Mouse (Mus musculus) colon, adult 2 months (tissue): ENCODE results near the gene Dctd. TPM values are rescaled to one million over a fixed set of nuclear protein-coding genes. Genes with fewer than 3 reads are reported as not detected.

ENCODE experiments used
- polyA plus RNA-seq: library from polyadenylated mRNA; depleted of rRNA; stranded (reverse); fragments of >200 nt; gene quantifications from 2 replicates; pipeline ENCODE4 v1.2.3, GENCODE M21; 2012; rRNA removed

Gene Dctd
- 3.0 and 3.2 TPM in 2 replicates for polyA plus RNA-seq

DNA sequence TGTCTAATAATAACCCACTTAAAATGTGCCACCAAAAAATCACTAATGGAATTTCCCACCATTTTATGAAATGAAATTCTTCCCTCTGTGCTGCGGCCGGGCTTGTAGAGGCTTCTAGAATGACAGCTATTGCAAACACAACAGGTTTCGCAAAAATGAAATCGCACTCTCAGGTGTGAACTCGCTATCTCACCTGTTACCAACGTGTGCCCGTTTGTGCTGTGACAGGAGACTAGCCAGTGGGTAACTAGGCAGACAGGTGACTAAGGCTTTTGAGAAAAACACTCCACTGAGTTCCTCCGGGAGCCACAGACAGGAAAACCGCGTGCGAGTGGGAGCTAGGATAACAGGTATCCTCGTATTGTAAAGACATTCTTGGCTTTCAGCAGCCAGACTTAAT, at the start of gene Dctd:
TSS of gene Dctd (plus strand) at position 301 of the 400 bp plus-strand sequence.

Other genes starting within 250 kb of the Dctd start
- 6.1 and 6.6 TPM in 2 replicates for gene Wwc2, start 108.2 kb upstream of the Dctd start, polyA plus RNA-seq